Mouse (Mus musculus) cortical plate, adult 2 months (tissue): ENCODE results near the gene Avl9. TPM values are rescaled to one million over a fixed set of nuclear protein-coding genes. Genes with fewer than 3 reads are reported as not detected.

Experiments used
- H3K27ac ChIP-seq: fragments of 200-500 bp; 2 replicates; pipeline ENCODE4 v1.5.1; 2012; ENCODE audit warnings: low read length, control low read depth, inconsistent platforms; ENCODE audit not compliant: insufficient read depth
- H3K4me1 ChIP-seq: fragments of 200-500 bp; 2 replicates; pipeline ENCODE4 v1.6.1; 2011; ENCODE audit warnings: low read length; ENCODE audit not compliant: control insufficient read depth, insufficient read depth
- H3K4me3 ChIP-seq: fragments of 200-500 bp; 2 replicates; pipeline ENCODE4 v1.5.1; 2011; ENCODE audit warnings: mild to moderate bottlenecking, low read length, control low read depth; ENCODE audit not compliant: insufficient read depth
- CTCF ChIP-seq: fragments of 200-500 bp; IDR thresholded peaks from 2 replicates; pipeline ENCODE4 v1.5.1; 2011; ENCODE audit warnings: mild to moderate bottlenecking, control low read depth, low read length; ENCODE audit not compliant: insufficient read depth; ENCODE audit errors: extremely low read depth
- POLR2A ChIP-seq: fragments of 200-500 bp; IDR thresholded peaks from 2 replicates; pipeline ENCODE4 v1.6.1; 2011; ENCODE audit warnings: mild to moderate bottlenecking, low read length, control low read depth; ENCODE audit not compliant: insufficient read depth; ENCODE audit errors: extremely low read depth
- polyA plus RNA-seq: library from polyadenylated mRNA; depleted of rRNA; stranded (reverse); fragments of >200 nt; gene quantifications from 2 replicates; pipeline ENCODE4 v1.2.3, GENCODE M21; 2012

Gene Avl9
- polyA plus RNA-seq, 1 experiment, result 20.7 TPM

GRCm38 (mm10) chr6:56787668-56788067 is 73.0 kb downstream of the Avl9 start:
- TF ChIP-seq POLR2A (no peak), CTCF (no peak)
- Histone ChIP-seq H3K4me1 (no peaks in the 10 kb centered on the region; the same call in 1 of the 2 replicates), H3K4me3 (no peak overlapping the region)

GRCm38 (mm10) chr6:56789336-56789735 is 74.6 kb downstream of the Avl9 start:
- Histone ChIP-seq H3K4me1 (no peaks in the 10 kb centered on the region; the same call in 1 of the 2 replicates), H3K4me3 (no peak overlapping the region), H3K27ac (no peak overlapping the region)
- TF ChIP-seq CTCF (no peak), POLR2A (no peak)

More at GRCm38 (mm10) chr6:56787668-56788067, 73.0 kb downstream of the Avl9 start:
- H3K27ac ChIP-seq, result no peak overlapping the region

GRCm38 (mm10) chr6:56794834-56795233 is 80.1 kb downstream of the Avl9 start:
- no peak overlapping the region for H3K27ac ChIP-seq
- no peak overlapping the region; the same call in 1 of the 2 replicates for H3K4me3 ChIP-seq
- no peak for TF ChIP-seq POLR2A
- no peak for TF ChIP-seq CTCF
- peaks cover 2% of the 10 kb centered on the region; the same call in 1 of the 2 replicates for H3K4me1 ChIP-seq

- Histone ChIP-seq H3K27ac (no peak overlapping the region), H3K4me1 (peaks cover 2% of the 10 kb centered on the region; the same call in 1 of the 2 replicates), H3K4me3 (peak overlapping the region; percentile 58)
- TF ChIP-seq POLR2A, result no peak
- TF ChIP-seq CTCF, result no peak
Observed at GRCm38 (mm10) chr6:56796232-56796631, 81.5 kb downstream of the Avl9 start.

- Histone ChIP-seq H3K27ac (peak overlapping the region; percentile 29; the same call in 1 of the 2 replicates), H3K4me1 (peaks cover 2% of the 10 kb centered on the region; the same call in 1 of the 2 replicates), H3K4me3 (peak overlapping the region; percentile 58)
- no peak for TF ChIP-seq POLR2A
- TF ChIP-seq CTCF, result no peak
Observed at GRCm38 (mm10) chr6:56796668-56797141, 82.0 kb downstream of the Avl9 start.

- TF ChIP-seq CTCF (no peak), POLR2A (no peak; the same call in 1 of the 2 replicates)
- peak within 1 kb of the TSS; percentile 83 for H3K27ac ChIP-seq
- H3K4me1 ChIP-seq, result peaks cover 2% of the 10 kb centered on the region; the same call in 1 of the 2 replicates
- peak within 1 kb of the TSS; percentile 58 for H3K4me3 ChIP-seq
Observed at GRCm38 (mm10) chr6:56797311-56798151, 82.8 kb downstream of the Avl9 start, which contains the start of gene Kbtbd2. Gene Kbtbd2, minus strand, starts transcription at chr6:56797813.

GRCm38 (mm10) chr6:56798152-56798465 is 83.4 kb downstream of the Avl9 start:
- Histone ChIP-seq H3K4me3 (peak overlapping the region; percentile 58), H3K27ac (peak overlapping the region; percentile 83), H3K4me1 (peaks cover 2% of the 10 kb centered on the region; the same call in 1 of the 2 replicates)
- TF ChIP-seq CTCF (no peak), POLR2A (no peak)

- no peak overlapping the region for H3K27ac ChIP-seq
- H3K4me3 ChIP-seq, result no peak overlapping the region
- TF ChIP-seq POLR2A, result no peak
- no peak for TF ChIP-seq CTCF
- peaks cover 2% of the 10 kb centered on the region; the same call in 1 of the 2 replicates for H3K4me1 ChIP-seq
Observed at GRCm38 (mm10) chr6:56805026-56805425, 90.3 kb downstream of the Avl9 start.

GRCm38 (mm10) chr6:56806195-56806594 is 91.5 kb downstream of the Avl9 start:
- no peak for TF ChIP-seq CTCF
- no peak for TF ChIP-seq POLR2A
- H3K27ac ChIP-seq, result no peak overlapping the region
- peaks cover 2% of the 10 kb centered on the region; the same call in 1 of the 2 replicates for H3K4me1 ChIP-seq
- no peak overlapping the region for H3K4me3 ChIP-seq
